Mouse (Mus musculus) limb, embryonic 14.5 days (tissue): Measurements from ENCODE around the gene Dclk2. TPM values are rescaled to one million over a fixed set of nuclear protein-coding genes. Genes with fewer than 3 reads are reported as not detected.

ENCODE experiments used
- ATAC-seq: fragments of 200-750 bp; cut with Nextera tagmentation; 2 replicates; pipeline ENCODE4 v1.8.0; 2017; ENCODE audit warnings: low read depth, moderate number of reproducible peaks, moderate TSS enrichment; ENCODE audit not compliant: low FRiP score
- DNase-seq: peaks from one replicate; pipeline ENCODE4 v3.0.0-alpha.2; 2015; ENCODE audit warnings: low spot score
- H3K27ac ChIP-seq: fragments of 300-500 bp; sonication (generic); replicated peaks from 2 replicates; pipeline ENCODE4 v1.5.1; 2014; ENCODE audit warnings: low read depth, mild to moderate bottlenecking, low read length, moderate library complexity, mixed read lengths
- H3K27me3 ChIP-seq: fragments of 300-500 bp; sonication (generic); 2 replicates; pipeline ENCODE4 v1.6.1; 2014; ENCODE audit warnings: low read length, mixed read lengths; ENCODE audit not compliant: control insufficient read depth, insufficient read depth
- H3K36me3 ChIP-seq: fragments of 300-500 bp; sonication (generic); 2 replicates; pipeline ENCODE4 v1.6.1; 2014; ENCODE audit warnings: mild to moderate bottlenecking, low read length, moderate library complexity, mixed read lengths; ENCODE audit not compliant: control insufficient read depth, insufficient read depth
- H3K4me1 ChIP-seq: fragments of 300-500 bp; sonication (generic); 2 replicates; pipeline ENCODE4 v1.6.1; 2014; ENCODE audit warnings: antibody characterized with exemption, low read length, mixed read lengths; ENCODE audit not compliant: control insufficient read depth, insufficient read depth
- H3K4me2 ChIP-seq: fragments of 300-500 bp; sonication (generic); replicated peaks from 2 replicates; pipeline ENCODE4 v1.6.1; 2014; ENCODE audit warnings: low read depth, mild to moderate bottlenecking, low read length, moderate library complexity; ENCODE audit not compliant: severe bottlenecking
- H3K4me3 ChIP-seq: fragments of 300-500 bp; sonication (generic); replicated peaks from 2 replicates; pipeline ENCODE4 v1.5.1; 2014; ENCODE audit warnings: low read length
- H3K9ac ChIP-seq: fragments of 300-500 bp; sonication (generic); 2 replicates; pipeline ENCODE4 v1.6.1; 2014; ENCODE audit warnings: mild to moderate bottlenecking, low read depth, low read length, moderate library complexity; ENCODE audit not compliant: severe bottlenecking
- H3K9me3 ChIP-seq: fragments of 300-500 bp; sonication (generic); 2 replicates; pipeline ENCODE4 v1.6.1; 2016; ENCODE audit warnings: low read length; ENCODE audit not compliant: control insufficient read depth
- POLR2A ChIP-seq: fragments of 200-500 bp; IDR thresholded peaks from 2 replicates; pipeline ENCODE4 v1.8.0; 2012; ENCODE audit warnings: inconsistent platforms, mild to moderate bottlenecking, moderate library complexity, borderline replicate concordance; ENCODE audit not compliant: insufficient read depth, insufficient read length; ENCODE audit errors: extremely low read depth
- WGBS: fragments of 180-500 bp; shearing (Covaris S2); extraction: QIAGEN DNeasy Blood & Tissue Kit; methylation state at CpG from one replicate; pipeline ENCODE4 v1.1.7; 2014; 5-methylcytosine and 5-hydroxymethylcytosine counted together
- polyA plus RNA-seq, 2 experiments: library from polyadenylated mRNA; depleted of rRNA in 1 of 2; stranded (reverse) in 1 of 2; unstranded in 1 of 2; fragments of >200 nt; fragmentation: Nextera tagmentation in 1 of 2; extraction: Ambion mirVana in 1 of 2; gene quantifications; 2 replicates each; pipeline versions ENCODE4 v1.2.1 to v1.2.3; 2012 to 2014

The Dclk2 gene
- polyA plus RNA-seq, 2 experiments = 5.4 to 16.7 TPM

DNA sequence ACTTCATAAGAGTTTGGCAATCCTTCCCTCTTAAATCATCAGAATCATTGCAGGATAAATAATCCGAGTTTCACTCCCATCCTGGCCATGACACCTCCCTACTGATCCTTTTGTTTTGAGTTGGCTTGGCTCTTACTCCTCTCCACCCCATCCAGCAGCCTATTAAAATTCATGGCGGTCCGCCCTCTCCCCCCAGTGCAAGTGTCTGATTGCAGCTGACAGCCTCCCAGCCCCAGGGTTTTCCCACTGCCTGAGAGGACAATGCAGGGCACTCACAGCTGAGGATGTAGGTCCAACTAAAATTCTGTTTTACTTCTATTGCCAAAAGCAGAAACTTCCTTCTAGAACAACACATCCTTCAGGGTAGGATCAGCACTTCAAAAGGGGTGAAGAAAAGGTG lies 67.8 kb downstream of the Dclk2 start:
- DNase-seq (no peak), ATAC-seq (no peak)
- no peak overlapping the region for H3K4me3 ChIP-seq
- H3K36me3 ChIP-seq = no peaks in the 10 kb centered on the region
- WGBS = 42% methylated on average over 3 of the region's 3 CpGs
- TF ChIP-seq POLR2A = no peak
- no peaks in the 10 kb centered on the region for H3K9me3 ChIP-seq
- H3K4me2 ChIP-seq = no peak overlapping the region
- no peak overlapping the region for H3K9ac ChIP-seq
- H3K27ac ChIP-seq = no peak overlapping the region
- no peaks in the 10 kb centered on the region for H3K27me3 ChIP-seq
- H3K4me1 ChIP-seq = peaks cover 16% of the 10 kb centered on the region

DNA sequence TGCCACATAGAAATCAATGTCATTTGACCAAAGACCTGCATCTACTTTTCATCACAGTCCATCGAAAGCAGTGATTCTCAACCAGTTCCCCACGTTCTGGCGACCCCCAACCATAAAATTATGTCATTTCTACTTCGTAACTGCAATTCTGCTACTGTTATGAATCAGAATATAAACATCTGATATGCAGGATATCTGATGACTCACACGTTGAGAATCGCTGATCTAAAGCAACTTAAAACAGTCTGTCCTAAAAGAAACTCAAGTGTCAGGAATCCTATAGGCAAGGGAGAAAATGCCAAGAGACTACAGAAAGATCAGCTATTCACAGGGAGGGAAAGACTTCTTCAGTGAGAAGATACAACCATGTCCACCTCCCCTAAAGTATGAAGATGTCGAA lies 69.5 kb downstream of the Dclk2 start:
- DNase-seq (no peak), ATAC-seq (no peak)
- H3K9ac ChIP-seq = no peak overlapping the region
- no peak for TF ChIP-seq POLR2A
- H3K4me1 ChIP-seq = peaks cover 16% of the 10 kb centered on the region
- no peak overlapping the region for H3K4me3 ChIP-seq
- no peak overlapping the region for H3K4me2 ChIP-seq
- 79% methylated on average over 7 of the region's 7 CpGs for WGBS
- H3K27ac ChIP-seq = no peak overlapping the region
- H3K27me3 ChIP-seq = no peaks in the 10 kb centered on the region
- no peaks in the 10 kb centered on the region for H3K9me3 ChIP-seq
- H3K36me3 ChIP-seq = no peaks in the 10 kb centered on the region

DNA sequence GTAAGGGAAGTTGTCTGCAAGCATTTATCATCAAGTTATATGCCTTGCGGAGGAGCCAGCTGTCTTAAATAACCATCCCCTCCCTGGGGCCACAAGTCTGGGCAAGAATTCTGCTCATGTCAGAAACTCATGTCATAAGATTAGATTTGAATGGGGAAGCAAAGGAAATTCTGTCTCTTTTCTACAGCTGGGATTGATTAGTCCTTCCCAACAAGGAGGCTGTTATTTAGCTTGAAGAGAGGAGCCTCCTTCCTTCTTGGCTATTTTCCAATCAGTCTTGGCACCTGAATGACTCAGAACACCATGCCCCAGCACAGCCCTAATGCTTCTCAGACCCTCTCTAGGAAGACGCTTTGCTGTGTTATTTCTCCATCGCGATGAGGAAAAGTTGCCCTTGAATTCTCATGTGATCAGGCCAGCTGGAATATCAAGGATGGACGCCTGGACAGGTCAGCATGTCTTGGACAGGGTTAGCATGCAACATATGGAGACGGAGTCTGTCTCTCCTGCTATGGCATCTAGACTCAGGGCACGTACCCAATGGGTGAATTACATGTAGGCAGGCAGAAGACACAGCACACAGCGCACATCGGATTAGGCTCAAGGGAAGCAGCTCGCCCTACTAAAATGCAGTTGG lies 70.1 kb downstream of the Dclk2 start:
- DNase-seq (peak; percentile 87), ATAC-seq (peak; percentile 82)
- Histone ChIP-seq H3K36me3 (no peaks in the 10 kb centered on the region), H3K4me3 (no peak overlapping the region), H3K27me3 (no peaks in the 10 kb centered on the region), H3K4me2 (peak overlapping the region; percentile 17; the same call in 1 of the 2 replicates), H3K9ac (no peak overlapping the region), H3K4me1 (peaks cover 22% of the 10 kb centered on the region), H3K9me3 (no peaks in the 10 kb centered on the region), H3K27ac (0 out of 2 replicates have a peak overlapping the region, but pooled peaks have one; percentile 48)
- 42% methylated on average over 10 of the region's 10 CpGs for WGBS
- no peak for TF ChIP-seq POLR2A

DNA sequence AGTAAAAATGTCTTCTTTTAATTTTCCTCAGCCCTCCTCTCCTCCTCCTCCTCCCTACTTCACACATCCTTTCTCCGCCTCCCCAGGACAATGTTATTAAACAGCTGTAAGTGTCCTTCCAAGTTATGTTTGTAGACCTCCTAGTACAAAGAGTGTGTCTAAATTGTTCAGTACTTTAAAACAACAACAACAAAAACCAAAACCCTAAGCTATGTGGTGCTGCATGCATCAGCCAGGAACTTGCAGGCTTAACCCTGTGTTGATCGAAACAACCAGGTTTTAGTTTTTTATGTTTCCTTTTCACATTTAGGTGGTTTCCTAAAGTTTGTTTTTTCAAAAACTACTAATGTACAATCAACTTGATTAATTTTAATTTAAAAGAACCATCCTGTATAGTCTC lies 71.3 kb downstream of the Dclk2 start:
- Histone ChIP-seq H3K4me3 (no peak overlapping the region), H3K27me3 (no peaks in the 10 kb centered on the region), H3K36me3 (no peaks in the 10 kb centered on the region), H3K4me1 (peaks cover 27% of the 10 kb centered on the region), H3K9ac (no peak overlapping the region), H3K4me2 (no peak overlapping the region), H3K27ac (no peak overlapping the region), H3K9me3 (no peaks in the 10 kb centered on the region)
- no peak for DNase-seq
- WGBS = 57% methylated on average over 2 of the region's 2 CpGs
- no peak for ATAC-seq
- TF ChIP-seq POLR2A = no peak

DNA sequence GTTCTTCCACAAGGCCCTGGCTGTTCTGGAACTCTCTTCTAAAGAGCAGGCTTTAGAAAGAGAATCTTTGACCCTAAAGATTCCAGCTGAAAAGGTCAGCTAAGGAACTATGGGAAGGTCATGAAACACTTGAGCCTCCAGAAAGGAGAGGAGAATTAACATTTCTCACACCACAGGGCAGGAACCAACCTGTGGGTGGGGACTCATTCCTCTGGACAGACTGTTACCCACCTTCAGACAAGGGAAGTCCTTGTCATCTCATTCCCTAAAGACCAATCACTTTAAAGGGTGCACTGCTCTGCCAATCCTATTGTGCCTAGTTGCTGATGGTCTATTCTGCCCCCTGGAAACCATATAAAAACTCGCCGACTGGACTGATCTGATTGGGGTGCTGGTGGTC lies 73.1 kb downstream of the Dclk2 start:
- Histone ChIP-seq H3K4me2 (no peak overlapping the region), H3K27ac (no peak overlapping the region), H3K9ac (no peak overlapping the region), H3K9me3 (no peaks in the 10 kb centered on the region), H3K4me1 (peaks cover 27% of the 10 kb centered on the region), H3K4me3 (no peak overlapping the region), H3K36me3 (no peaks in the 10 kb centered on the region), H3K27me3 (no peaks in the 10 kb centered on the region)
- DNase-seq = no peak
- 72% methylated on average over 2 of the region's 2 CpGs for WGBS
- ATAC-seq = no peak
- no peak for TF ChIP-seq POLR2A

DNA sequence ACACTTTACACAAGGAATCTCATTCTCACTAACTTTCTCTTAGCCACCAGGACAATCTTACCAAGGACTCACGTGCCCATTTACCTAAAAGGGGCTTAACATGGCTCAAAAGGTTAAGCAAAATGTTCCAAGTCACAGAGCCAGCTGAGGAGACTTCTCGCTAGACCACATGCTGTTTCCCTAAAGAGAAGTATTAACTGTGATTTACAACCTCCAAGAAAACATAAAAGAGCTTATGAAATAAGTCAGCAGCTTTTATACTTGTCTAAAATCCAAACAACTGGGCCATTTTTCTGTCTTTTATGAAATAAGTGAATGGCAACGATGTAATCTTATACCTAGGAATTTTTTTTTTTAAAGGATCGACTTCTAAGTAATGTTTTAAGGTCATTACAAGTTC lies 74.6 kb downstream of the Dclk2 start:
- no peaks in the 10 kb centered on the region for H3K27me3 ChIP-seq
- TF ChIP-seq POLR2A = no peak
- DNase-seq (peak; percentile 61), ATAC-seq (no peak; the same call in 1 of the 2 replicates)
- H3K9me3 ChIP-seq = no peaks in the 10 kb centered on the region
- 9% methylated on average over 4 of the region's 4 CpGs for WGBS
- H3K4me1 ChIP-seq = peaks cover 23% of the 10 kb centered on the region
- no peaks in the 10 kb centered on the region for H3K36me3 ChIP-seq
- H3K4me3 ChIP-seq = no peak overlapping the region
- H3K4me2 ChIP-seq = no peak overlapping the region
- no peak overlapping the region for H3K9ac ChIP-seq
- H3K27ac ChIP-seq = no peak overlapping the region
